Mouse (Mus musculus): Measurements from ENCODE around the gene Fam198a. TPM values are rescaled to one million over a fixed set of nuclear protein-coding genes. Genes with fewer than 3 reads are reported as not detected.
A peak's percentile ranks its signal among the peaks of the same experiment; 100 is the strongest.

Gene Fam198a
- polyA plus RNA-seq, 1 experiment from 2014 or later, result 1.7 TPM

- no peak overlapping the region for H3K27ac ChIP-seq
- no peaks in the 10 kb centered on the region for H3K27me3 ChIP-seq (replicated peaks)
- ATAC-seq (replicated peaks), result no peak
- H3K4me2 ChIP-seq, result no peak overlapping the region
- 56% methylated on average over 5 of the region's 5 CpGs for WGBS
- H3K4me3 ChIP-seq, result no peak overlapping the region
- H3K9me3 ChIP-seq, result no peaks in the 10 kb centered on the region
- no peaks in the 10 kb centered on the region for H3K36me3 ChIP-seq (replicated peaks)
- H3K9ac ChIP-seq, result no peak overlapping the region
- no peaks in the 10 kb centered on the region for H3K4me1 ChIP-seq
These were observed 19.1 kb downstream of the Fam198a start for GRCm38 (mm10) chr9:121969841-121970381.

DNA sequence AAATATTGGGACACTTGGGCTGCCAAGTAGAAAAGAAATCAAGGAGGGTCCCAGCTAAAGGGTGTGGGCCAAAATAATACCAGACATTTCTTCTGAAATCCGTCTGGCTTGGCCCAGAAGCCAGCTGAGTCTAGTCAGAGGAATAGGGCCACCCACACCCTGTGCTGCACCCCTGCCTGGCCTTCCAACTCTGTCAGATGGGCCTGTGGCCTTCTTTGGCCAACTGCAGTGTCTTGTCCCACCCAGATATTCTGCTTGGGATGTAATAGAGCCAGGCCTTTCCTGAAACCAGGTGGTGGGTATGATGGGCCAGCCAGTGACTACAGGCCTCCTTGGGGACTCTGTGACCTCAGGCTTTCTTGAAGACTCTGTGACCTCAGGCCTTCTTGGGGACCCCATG is 22.4 kb downstream of the Fam198a start:
- no peak overlapping the region for H3K4me3 ChIP-seq
- no peak overlapping the region for H3K4me2 ChIP-seq
- H3K27me3 ChIP-seq (replicated peaks), result no peaks in the 10 kb centered on the region
- H3K36me3 ChIP-seq (replicated peaks), result no peaks in the 10 kb centered on the region
- ATAC-seq (replicated peaks), result no peak
- H3K27ac ChIP-seq, result no peak overlapping the region
- no peak overlapping the region for H3K9ac ChIP-seq
- WGBS, result 70% methylated on average over 1 of the region's 1 CpGs
- H3K4me1 ChIP-seq, result no peaks in the 10 kb centered on the region
- no peaks in the 10 kb centered on the region for H3K9me3 ChIP-seq

DNA sequence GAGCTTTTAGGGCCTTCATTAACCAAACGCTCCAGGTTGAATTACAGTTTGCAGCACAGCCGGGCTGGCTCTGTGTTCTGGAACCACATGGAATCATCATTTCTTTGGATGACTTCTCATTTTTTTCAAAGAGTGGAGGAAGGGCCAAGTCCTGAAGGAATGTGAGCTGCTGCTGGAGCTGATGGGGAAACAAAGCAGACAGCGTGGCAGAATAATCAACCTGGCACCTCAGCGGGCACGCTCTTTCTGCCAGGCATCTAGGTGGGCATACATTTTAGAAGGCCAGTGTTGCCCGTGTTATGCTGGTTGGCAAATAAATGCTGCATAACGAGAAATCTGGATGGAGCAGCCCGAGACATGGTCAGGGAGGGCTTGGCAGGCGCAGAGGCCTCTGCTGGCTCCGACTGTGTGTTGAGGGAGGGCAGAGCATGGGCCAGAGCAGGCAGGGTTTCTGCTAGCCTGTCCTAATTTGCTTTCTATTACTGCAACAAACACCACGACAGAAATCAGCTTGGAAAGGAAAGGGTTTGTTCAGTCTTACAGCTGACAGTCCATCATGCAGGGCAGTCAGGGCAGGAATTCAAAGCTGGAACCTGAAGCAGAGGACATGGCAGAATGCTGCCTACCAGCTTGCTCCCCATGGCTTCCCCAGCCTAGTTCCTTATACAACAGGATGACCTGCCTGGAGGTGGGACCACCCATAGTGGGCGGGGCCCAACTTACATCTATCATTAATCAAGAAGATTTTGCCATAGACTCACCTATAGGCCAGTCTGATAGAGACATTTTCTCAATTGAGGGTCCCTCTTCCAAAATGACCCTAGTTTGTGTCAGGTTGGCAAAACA is 23.6 kb downstream of the Fam198a start:
- Histone ChIP-seq H3K9me3 (no peaks in the 10 kb centered on the region), H3K27me3 (replicated peaks) (no peaks in the 10 kb centered on the region), H3K27ac (0 out of 2 replicates have a peak overlapping the region, but pooled peaks have one; percentile 10), H3K9ac (no peak overlapping the region), H3K36me3 (replicated peaks) (no peaks in the 10 kb centered on the region), H3K4me1 (no peaks in the 10 kb centered on the region), H3K4me3 (no peak overlapping the region), H3K4me2 (no peak overlapping the region)
- ATAC-seq (replicated peaks), result no peak
- WGBS, result 82% methylated on average over 12 of the region's 12 CpGs

GRCm38 (mm10) chr9:121975321-121975720 is 24.5 kb downstream of the Fam198a start:
- H3K4me3 ChIP-seq, result no peak overlapping the region
- H3K27ac ChIP-seq, result no peak overlapping the region
- H3K4me1 ChIP-seq, result no peaks in the 10 kb centered on the region
- no peak for ATAC-seq (replicated peaks)
- H3K9ac ChIP-seq, result no peak overlapping the region
- no peaks in the 10 kb centered on the region for H3K36me3 ChIP-seq (replicated peaks)
- no peak overlapping the region for H3K4me2 ChIP-seq
- no peaks in the 10 kb centered on the region for H3K27me3 ChIP-seq (replicated peaks)
- WGBS, result 79% methylated on average over 2 of the region's 2 CpGs
- H3K9me3 ChIP-seq, result no peaks in the 10 kb centered on the region

DNA sequence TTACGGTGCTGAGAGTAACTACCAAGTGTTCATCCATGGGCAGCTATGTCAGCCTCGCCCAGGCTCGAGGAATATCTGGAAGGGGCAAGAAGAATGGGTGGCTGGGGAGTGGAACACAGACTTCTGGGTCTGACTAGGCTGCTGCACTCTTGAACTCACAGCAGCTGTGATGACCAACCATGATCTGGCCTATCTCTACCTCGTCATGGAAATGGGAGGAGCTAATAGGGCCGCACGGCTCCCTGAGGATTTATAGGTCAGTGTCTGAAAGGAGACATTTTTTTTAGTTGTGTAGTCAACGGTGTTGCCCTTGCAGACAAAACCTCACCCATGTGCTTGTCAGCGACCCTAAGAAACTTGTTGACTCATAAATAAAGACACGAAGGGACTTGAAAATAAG is 30.3 kb downstream of the Fam198a start:
- H3K27me3 ChIP-seq (replicated peaks), result no peaks in the 10 kb centered on the region
- no peaks in the 10 kb centered on the region for H3K9me3 ChIP-seq
- WGBS, result 86% methylated on average over 9 of the region's 9 CpGs
- no peak for ATAC-seq (replicated peaks)
- no peak overlapping the region for H3K4me2 ChIP-seq
- H3K27ac ChIP-seq, result no peak overlapping the region
- peaks cover 4% of the 10 kb centered on the region; the same call in 1 of the 2 replicates for H3K4me1 ChIP-seq
- no peak overlapping the region for H3K4me3 ChIP-seq
- H3K9ac ChIP-seq, result no peak overlapping the region
- H3K36me3 ChIP-seq (replicated peaks), result 0 out of 2 replicates have a peak, but pooled peaks cover 4% of the 10 kb centered on the region

DNA sequence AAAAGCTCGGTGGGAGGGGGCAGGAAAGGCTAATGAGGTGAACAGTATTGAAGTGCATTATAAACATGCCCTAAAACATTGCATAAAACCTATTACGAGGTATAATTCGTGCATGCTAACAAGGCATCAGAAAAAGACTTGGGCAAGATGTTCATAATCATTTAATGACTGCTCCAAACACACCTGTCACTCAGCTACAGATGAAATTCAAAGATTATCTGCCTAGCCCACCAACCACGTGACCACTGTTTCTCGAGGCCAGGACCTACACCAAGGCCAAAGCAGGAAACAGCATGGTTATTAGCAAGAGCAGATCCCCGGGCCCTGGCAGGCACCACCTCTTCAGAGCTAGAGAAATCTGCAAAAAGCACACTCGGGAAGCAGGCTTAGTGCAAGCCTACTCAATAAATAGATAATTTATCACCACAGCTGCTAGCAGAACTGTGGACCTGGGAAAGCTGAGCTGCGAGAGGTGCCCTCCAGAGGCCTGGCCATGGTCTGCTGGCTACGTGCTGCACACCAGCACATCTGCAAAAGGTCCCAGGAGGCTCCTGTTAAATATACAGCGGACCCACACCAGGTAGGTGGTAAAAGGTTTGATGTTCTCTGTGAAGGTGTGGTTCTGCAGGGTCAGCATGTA is 30.8 kb downstream of the Fam198a start:
- Histone ChIP-seq H3K36me3 (replicated peaks) (0 out of 2 replicates have a peak, but pooled peaks cover 4% of the 10 kb centered on the region), H3K27me3 (replicated peaks) (no peaks in the 10 kb centered on the region), H3K9ac (no peak overlapping the region), H3K27ac (no peak overlapping the region), H3K9me3 (no peaks in the 10 kb centered on the region), H3K4me2 (no peak overlapping the region), H3K4me1 (peaks cover 4% of the 10 kb centered on the region; the same call in 1 of the 2 replicates), H3K4me3 (no peak overlapping the region)
- no peak for ATAC-seq (replicated peaks)
- WGBS, result 84% methylated on average over 10 of the region's 10 CpGs

- no peak for ATAC-seq (replicated peaks)
- WGBS, result 95% methylated on average over 22 of the region's 22 CpGs
- H3K4me3 ChIP-seq, result no peak overlapping the region
These were observed 31.4 kb downstream of the Fam198a start for GRCm38 (mm10) chr9:121982214-121982613.

GRCm38 (mm10) chr9:121982665-121983064 is 31.9 kb downstream of the Fam198a start:
- Histone ChIP-seq H3K9me3 (no peaks in the 10 kb centered on the region), H3K4me2 (no peak overlapping the region), H3K9ac (no peak overlapping the region), H3K4me1 (peaks cover 4% of the 10 kb centered on the region; the same call in 1 of the 2 replicates), H3K36me3 (replicated peaks) (0 out of 2 replicates have a peak, but pooled peaks cover 4% of the 10 kb centered on the region), H3K27ac (no peak overlapping the region), H3K27me3 (replicated peaks) (no peaks in the 10 kb centered on the region), H3K4me3 (no peak overlapping the region)
- WGBS, result 91% methylated on average over 15 of the region's 15 CpGs
- no peak for ATAC-seq (replicated peaks)

More at GRCm38 (mm10) chr9:121982214-121982613, 31.4 kb downstream of the Fam198a start:
- peaks cover 4% of the 10 kb centered on the region; the same call in 1 of the 2 replicates for H3K4me1 ChIP-seq
- H3K27me3 ChIP-seq (replicated peaks), result no peaks in the 10 kb centered on the region
- no peak overlapping the region for H3K27ac ChIP-seq
- H3K9me3 ChIP-seq, result no peaks in the 10 kb centered on the region
- 0 out of 2 replicates have a peak, but pooled peaks cover 4% of the 10 kb centered on the region for H3K36me3 ChIP-seq (replicated peaks)
- H3K4me2 ChIP-seq, result no peak overlapping the region
- H3K9ac ChIP-seq, result no peak overlapping the region

- Histone ChIP-seq H3K27ac (no peak overlapping the region), H3K4me1 (peaks cover 4% of the 10 kb centered on the region; the same call in 1 of the 2 replicates), H3K4me3 (no peak overlapping the region), H3K36me3 (replicated peaks) (0 out of 2 replicates have a peak, but pooled peaks cover 4% of the 10 kb centered on the region), H3K9ac (no peak overlapping the region), H3K4me2 (no peak overlapping the region), H3K27me3 (replicated peaks) (no peaks in the 10 kb centered on the region), H3K9me3 (no peaks in the 10 kb centered on the region)
- peak; percentile 49; the same call in 1 of the 2 replicates for ATAC-seq (replicated peaks)
- WGBS, result 61% methylated on average over 15 of the region's 15 CpGs
These were observed 32.7 kb downstream of the Fam198a start for GRCm38 (mm10) chr9:121983504-121983903.

DNA sequence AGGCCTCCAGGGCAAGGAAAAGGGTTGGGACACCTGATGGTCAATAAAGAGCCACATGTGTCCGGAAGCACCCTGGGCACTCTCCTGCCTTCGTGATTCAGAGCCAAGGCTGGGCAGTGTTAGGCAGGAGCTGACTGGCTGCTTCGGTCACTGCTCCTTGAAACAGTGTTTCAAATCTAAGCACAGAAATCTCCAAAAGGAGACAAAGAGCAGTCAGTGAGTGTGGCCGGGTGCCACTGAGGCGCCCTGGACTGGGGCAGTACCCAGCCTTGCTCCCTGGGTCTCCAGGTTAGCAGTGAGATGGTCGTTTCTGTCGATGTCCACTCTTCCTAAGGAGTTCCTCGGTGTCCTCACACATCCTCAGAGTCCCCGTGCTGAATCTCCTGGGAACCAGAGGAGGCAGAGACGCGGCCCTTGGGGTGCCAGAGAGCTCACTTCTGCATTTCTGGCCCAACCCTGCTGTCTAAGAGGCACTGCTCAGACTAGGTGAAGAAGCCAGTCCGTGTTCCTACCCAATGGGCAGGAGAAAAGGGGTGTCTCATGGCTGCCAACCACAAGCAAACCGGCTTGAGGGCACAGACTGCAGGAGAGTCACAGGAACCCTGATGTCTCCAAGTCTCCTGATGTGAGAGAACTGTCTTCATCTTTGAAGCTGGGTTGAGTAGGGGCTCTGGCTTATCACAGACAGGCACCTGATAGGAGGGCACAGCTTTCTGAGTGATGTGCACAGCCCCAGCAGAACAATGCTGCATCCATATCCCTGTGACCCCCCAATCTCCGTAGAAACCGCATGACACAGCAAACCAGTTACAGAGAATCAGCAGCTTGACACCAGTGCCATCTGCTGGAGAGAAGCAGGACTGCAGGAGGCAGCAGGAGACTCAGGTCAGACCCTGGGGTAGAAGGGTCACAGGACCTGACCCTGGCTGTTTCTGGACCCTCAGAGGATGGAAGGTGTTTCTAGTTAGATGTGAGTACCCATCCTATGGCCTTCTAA is 34.0 kb downstream of the Fam198a start:
- H3K4me3 ChIP-seq, result no peak overlapping the region
- no peak overlapping the region for H3K9ac ChIP-seq
- 71% methylated on average over 15 of the region's 15 CpGs for WGBS
- no peak overlapping the region for H3K27ac ChIP-seq
- peaks cover 4% of the 10 kb centered on the region; the same call in 1 of the 2 replicates for H3K4me1 ChIP-seq
- no peak overlapping the region for H3K4me2 ChIP-seq
- H3K36me3 ChIP-seq (replicated peaks), result 0 out of 2 replicates have a peak, but pooled peaks cover 4% of the 10 kb centered on the region
- no peaks in the 10 kb centered on the region for H3K9me3 ChIP-seq
- no peaks in the 10 kb centered on the region for H3K27me3 ChIP-seq (replicated peaks)
- ATAC-seq (replicated peaks), result peak; percentile 41; the same call in 1 of the 2 replicates

DNA sequence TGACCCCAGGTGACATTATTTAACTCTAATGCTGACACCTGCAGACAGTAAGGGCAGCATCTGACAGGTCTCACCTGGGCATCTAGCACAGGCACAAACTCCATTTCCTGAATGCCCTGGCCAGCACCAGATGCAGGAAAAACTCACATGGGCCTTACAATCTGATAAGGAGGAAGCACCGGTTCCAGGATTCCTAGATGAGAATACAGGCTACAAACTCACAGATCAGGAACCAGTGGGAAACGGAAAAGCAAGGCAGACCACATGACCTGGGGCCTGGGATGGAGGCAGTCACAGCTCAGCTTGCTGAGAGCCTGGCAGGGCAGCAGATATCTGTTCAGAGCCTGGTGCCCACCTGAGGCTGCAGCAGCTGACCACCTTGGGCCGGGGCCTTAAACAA is 38.1 kb downstream of the Fam198a start:
- H3K4me3 ChIP-seq, result no peak overlapping the region
- H3K9me3 ChIP-seq, result no peaks in the 10 kb centered on the region
- H3K4me2 ChIP-seq, result no peak overlapping the region
- no peak overlapping the region for H3K9ac ChIP-seq
- no peaks in the 10 kb centered on the region for H3K36me3 ChIP-seq (replicated peaks)
- peaks cover 11% of the 10 kb centered on the region for H3K4me1 ChIP-seq
- 80% methylated on average over 3 of the region's 3 CpGs for WGBS
- ATAC-seq (replicated peaks), result no peak
- no peaks in the 10 kb centered on the region for H3K27me3 ChIP-seq (replicated peaks)
- H3K27ac ChIP-seq, result no peak overlapping the region

All from midbrain, embryonic 15.5 days (tissue).